Mouse (Mus musculus): ENCODE measurements around the gene Bloc1s4. TPM values are rescaled to one million over a fixed set of nuclear protein-coding genes. Genes with fewer than 3 reads are reported as not detected.
A peak's percentile ranks its signal among the peaks of the same experiment; 100 is the strongest.

The Bloc1s4 gene
- polyA plus RNA-seq, 1 experiment from 2014 or later, result 23.7 TPM

DNA sequence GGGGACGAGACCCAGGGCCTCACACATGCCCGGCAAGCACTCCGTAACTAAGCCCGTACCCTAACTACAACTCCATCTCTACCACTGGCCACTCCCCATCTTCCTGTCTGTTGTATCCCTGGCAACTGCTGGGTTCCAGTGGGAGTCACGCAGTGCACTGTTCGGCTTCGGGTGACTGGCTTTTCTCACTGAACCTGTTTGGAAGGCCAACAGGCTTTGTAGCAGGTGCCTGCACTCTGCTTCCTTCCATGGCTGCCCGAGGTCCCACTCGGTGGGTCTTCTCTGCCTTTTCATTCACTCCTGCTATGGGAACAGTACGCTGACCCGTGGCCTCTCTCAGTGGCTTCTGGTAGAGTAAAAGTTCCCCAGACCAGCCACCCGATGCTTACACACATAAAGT, 22.6 kb downstream of the Bloc1s4 start:
- no peak for ATAC-seq

DNA sequence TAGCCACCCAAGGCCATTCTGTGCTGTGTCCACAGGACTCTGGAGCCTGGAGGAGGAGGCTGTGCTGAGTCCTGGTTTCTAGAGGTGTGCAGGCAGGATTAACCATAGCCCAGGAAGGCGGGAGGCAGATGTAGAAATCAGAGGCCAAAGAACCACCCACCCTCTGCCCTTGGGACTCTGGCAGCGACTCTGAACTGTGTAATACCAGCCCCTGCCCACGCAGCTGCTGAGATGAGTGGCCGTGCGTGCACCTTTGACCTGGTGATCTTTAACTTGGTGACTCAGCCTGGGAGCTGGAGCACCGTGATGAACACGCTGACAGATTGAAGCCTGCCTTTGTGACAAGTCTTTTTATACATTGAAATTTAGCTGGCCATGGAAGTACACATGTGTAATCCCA, 24.2 kb downstream of the Bloc1s4 start:
- Histone ChIP-seq H3K27me3 (replicated peaks) (peaks cover 20% of the 10 kb centered on the region), H3K4me3 (no peak overlapping the region), H3K27ac (peak overlapping the region; percentile 70), H3K4me2 (no peak overlapping the region), H3K4me1 (peaks cover 85% of the 10 kb centered on the region), H3K36me3 (no peaks in the 10 kb centered on the region), H3K9ac (no peak overlapping the region), H3K9me3 (replicated peaks) (no peaks in the 10 kb centered on the region)
- 68% methylated on average over 7 of the region's 7 CpGs for WGBS (ENCODE audit: insufficient replicate concordance)
- ATAC-seq, result no peak

More for the DNA sequence above, 22.6 kb downstream of the Bloc1s4 start:
- Histone ChIP-seq H3K9ac (no peak overlapping the region), H3K27me3 (replicated peaks) (peaks cover 24% of the 10 kb centered on the region), H3K4me1 (peaks cover 76% of the 10 kb centered on the region), H3K4me2 (peak overlapping the region; percentile 31), H3K9me3 (replicated peaks) (no peaks in the 10 kb centered on the region), H3K36me3 (no peaks in the 10 kb centered on the region), H3K4me3 (no peak overlapping the region), H3K27ac (peak overlapping the region; percentile 73)
- WGBS (ENCODE audit: insufficient replicate concordance), result 69% methylated on average over 12 of the region's 12 CpGs

DNA sequence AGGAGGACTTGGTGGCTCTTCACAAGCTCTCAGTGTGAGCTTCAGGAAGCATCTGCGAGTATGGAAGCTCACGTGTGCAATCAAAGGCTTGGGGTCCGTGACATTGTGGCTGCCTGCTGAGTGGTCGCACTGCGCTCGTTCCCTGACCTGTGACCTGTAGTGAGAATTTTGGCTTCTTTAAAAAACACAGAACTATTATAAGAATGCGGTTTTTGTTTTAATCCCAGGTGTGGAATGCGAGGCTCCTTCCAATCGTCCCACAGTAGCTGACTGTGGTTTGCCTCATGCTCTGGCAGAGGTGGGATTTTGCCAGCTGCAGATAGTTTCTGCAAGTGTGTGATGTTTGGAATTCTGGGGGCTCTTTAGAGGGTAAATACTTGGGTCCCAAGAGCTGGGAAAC, 25.1 kb downstream of the Bloc1s4 start:
- H3K4me2 ChIP-seq, result no peak overlapping the region; the same call in 1 of the 2 replicates
- H3K36me3 ChIP-seq, result no peaks in the 10 kb centered on the region
- H3K27me3 ChIP-seq (replicated peaks), result peaks cover 19% of the 10 kb centered on the region
- no peaks in the 10 kb centered on the region for H3K9me3 ChIP-seq (replicated peaks)
- no peak overlapping the region for H3K9ac ChIP-seq
- no peak for ATAC-seq
- H3K4me3 ChIP-seq, result no peak overlapping the region
- WGBS (ENCODE audit: insufficient replicate concordance), result 77% methylated on average over 9 of the region's 9 CpGs
- H3K27ac ChIP-seq, result peak overlapping the region; percentile 98; the same call in 1 of the 2 replicates
- H3K4me1 ChIP-seq, result peaks cover 83% of the 10 kb centered on the region

DNA sequence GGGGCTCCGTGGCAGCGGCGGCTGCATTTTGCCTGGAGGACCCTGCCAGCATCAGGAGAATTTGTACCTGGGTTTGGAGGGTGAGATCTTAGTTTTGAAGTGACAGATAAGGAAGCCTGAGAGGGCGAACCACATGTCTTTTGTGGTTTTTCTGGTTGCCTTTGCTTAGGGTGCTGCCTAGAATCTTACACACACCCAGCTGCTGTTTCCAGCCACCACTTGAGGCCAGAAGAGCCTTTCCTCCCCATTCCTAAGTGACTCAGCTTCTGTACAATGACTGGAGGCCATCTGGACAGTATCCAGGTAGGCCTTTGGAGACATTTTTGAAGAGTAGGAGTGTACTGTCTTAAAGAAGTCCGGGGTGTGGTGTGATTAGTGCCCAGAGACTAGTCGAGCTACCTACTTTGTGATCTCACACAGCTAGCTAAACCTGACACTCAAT, 26.0 kb downstream of the Bloc1s4 start:
- peak overlapping the region; percentile 67 for H3K4me2 ChIP-seq
- 25% methylated on average over 6 of the region's 6 CpGs for WGBS (ENCODE audit: insufficient replicate concordance)
- H3K27me3 ChIP-seq (replicated peaks), result peaks cover 27% of the 10 kb centered on the region
- peak overlapping the region; percentile 98 for H3K27ac ChIP-seq
- peak; percentile 41 for ATAC-seq
- no peak overlapping the region for H3K4me3 ChIP-seq
- peaks cover 84% of the 10 kb centered on the region for H3K4me1 ChIP-seq
- peak overlapping the region; percentile 68 for H3K9ac ChIP-seq
- no peaks in the 10 kb centered on the region for H3K9me3 ChIP-seq (replicated peaks)
- H3K36me3 ChIP-seq, result no peaks in the 10 kb centered on the region

DNA sequence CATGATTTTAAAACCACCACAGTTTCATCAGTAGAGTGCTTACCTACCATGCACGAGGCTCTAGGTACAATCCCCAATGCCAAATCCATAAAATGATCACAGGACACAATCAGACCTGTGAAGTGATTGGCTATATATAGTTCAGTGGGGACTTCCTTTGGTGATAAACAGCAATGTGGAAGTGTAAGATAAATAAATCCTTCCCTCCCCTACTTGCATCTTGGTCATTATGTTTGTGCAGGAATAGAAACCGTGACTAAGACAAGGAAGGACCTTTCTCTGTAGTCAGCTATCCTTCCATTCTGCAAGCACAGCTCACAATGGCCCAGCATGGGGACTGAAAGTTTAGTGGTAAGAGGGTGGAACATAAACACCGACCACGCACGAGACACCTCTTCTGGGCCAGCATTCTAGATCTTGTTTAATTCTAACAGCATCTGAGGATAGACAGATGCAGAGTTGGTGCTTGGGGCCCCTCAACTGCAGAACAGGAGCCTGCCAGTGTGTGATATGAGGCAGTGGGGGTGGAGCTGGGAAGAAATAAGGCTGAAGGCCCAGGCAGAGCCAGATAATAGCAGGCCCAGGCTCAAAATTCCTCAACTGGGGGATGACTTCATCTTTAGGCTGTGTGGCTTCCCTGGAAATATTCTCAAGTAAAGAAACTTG, 27.6 kb downstream of the Bloc1s4 start:
- H3K4me3 ChIP-seq, result peak overlapping the region; percentile 29
- H3K27me3 ChIP-seq (replicated peaks), result peaks cover 38% of the 10 kb centered on the region
- no peaks in the 10 kb centered on the region for H3K36me3 ChIP-seq
- peak; percentile 94 for ATAC-seq
- H3K9ac ChIP-seq, result peak overlapping the region; percentile 68
- H3K9me3 ChIP-seq (replicated peaks), result no peaks in the 10 kb centered on the region
- H3K27ac ChIP-seq, result peak overlapping the region; percentile 98
- H3K4me2 ChIP-seq, result peak overlapping the region; percentile 67
- 9% methylated on average over 5 of the region's 5 CpGs for WGBS (ENCODE audit: insufficient replicate concordance)
- peaks cover 76% of the 10 kb centered on the region for H3K4me1 ChIP-seq

DNA sequence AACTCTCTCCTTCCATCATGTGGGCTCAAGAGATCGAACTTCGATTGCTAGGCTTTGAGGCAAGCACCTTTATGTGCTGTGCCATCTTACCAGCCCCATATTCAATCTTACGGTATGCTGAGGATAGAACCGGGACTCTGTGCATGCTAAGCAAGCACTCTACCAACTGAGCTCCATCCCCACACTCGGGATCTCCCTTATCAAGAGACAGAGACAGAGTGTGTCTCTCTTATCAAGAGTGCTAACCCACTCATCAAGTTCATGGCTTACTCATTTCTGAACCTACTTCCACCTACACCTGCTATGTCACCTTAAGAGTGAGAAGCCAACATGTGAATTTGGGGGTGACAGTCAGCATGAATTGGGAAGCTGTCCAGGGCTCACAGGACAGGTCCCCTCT, 28.2 kb downstream of the Bloc1s4 start:
- 52% methylated on average over 5 of the region's 5 CpGs for WGBS (ENCODE audit: insufficient replicate concordance)
- peak overlapping the region; percentile 64 for H3K9ac ChIP-seq
- peak overlapping the region; percentile 67 for H3K4me2 ChIP-seq
- H3K4me1 ChIP-seq, result peaks cover 74% of the 10 kb centered on the region
- H3K4me3 ChIP-seq, result peak overlapping the region; percentile 29
- peaks cover 41% of the 10 kb centered on the region for H3K27me3 ChIP-seq (replicated peaks)
- H3K36me3 ChIP-seq, result no peaks in the 10 kb centered on the region
- no peaks in the 10 kb centered on the region for H3K9me3 ChIP-seq (replicated peaks)
- peak; percentile 53 for ATAC-seq
- peak overlapping the region; percentile 98 for H3K27ac ChIP-seq

DNA sequence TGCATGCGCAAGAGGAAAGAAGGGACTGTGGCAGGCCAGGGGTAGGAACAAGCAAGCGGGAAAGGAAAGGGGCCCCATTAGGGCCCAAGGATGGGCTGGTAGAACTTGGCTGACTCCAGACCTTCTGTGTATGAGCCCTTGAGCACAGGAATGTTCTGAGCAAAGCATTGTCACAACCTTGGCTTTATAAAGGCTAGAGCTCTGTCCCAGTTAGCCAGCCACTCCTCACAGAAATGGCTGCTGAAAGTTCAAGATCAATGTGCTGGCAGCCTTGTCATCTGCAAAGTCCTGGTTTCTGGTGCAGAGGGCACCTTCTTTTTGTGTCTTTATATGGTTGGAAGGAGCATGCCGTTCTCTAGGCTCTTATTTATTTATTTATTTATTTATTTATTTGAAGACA, 28.8 kb downstream of the Bloc1s4 start:
- Histone ChIP-seq H3K36me3 (no peaks in the 10 kb centered on the region), H3K9me3 (replicated peaks) (no peaks in the 10 kb centered on the region), H3K4me3 (no peak overlapping the region), H3K27me3 (replicated peaks) (peaks cover 41% of the 10 kb centered on the region), H3K4me1 (peaks cover 80% of the 10 kb centered on the region), H3K9ac (peak overlapping the region; percentile 64), H3K27ac (peak overlapping the region; percentile 98), H3K4me2 (peak overlapping the region; percentile 67)
- 78% methylated on average over 3 of the region's 3 CpGs for whole genome bisulfite sequencing (ENCODE audit: insufficient replicate concordance)
- no peak for ATAC-seq

DNA sequence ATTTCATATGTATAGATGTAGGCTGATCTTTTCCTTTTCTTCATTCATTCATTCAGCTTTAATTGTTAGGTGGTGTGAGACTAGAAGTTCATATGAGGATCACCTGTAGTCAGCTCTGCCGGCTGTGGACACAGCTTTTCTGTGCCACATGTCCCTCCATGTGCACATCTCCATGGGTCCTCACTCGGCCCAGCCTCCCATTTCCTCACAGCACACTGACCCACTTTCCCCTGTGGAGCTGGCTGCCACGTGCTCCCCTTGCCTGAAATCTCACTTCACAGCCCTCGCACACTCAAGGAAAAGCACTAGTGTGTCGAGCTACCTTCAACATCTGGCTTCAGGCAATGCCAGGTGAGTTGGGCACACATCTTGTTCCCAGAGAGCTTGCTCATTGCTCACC, 29.3 kb downstream of the Bloc1s4 start:
- Histone ChIP-seq H3K9me3 (replicated peaks) (no peaks in the 10 kb centered on the region), H3K4me2 (peak overlapping the region; percentile 67), H3K9ac (peak overlapping the region; percentile 64), H3K27ac (peak overlapping the region; percentile 98), H3K4me1 (peaks cover 82% of the 10 kb centered on the region), H3K36me3 (no peaks in the 10 kb centered on the region), H3K27me3 (replicated peaks) (peaks cover 38% of the 10 kb centered on the region), H3K4me3 (no peak overlapping the region)
- no peak for ATAC-seq
- WGBS (ENCODE audit: insufficient replicate concordance), result 72% methylated on average over 5 of the region's 5 CpGs

DNA sequence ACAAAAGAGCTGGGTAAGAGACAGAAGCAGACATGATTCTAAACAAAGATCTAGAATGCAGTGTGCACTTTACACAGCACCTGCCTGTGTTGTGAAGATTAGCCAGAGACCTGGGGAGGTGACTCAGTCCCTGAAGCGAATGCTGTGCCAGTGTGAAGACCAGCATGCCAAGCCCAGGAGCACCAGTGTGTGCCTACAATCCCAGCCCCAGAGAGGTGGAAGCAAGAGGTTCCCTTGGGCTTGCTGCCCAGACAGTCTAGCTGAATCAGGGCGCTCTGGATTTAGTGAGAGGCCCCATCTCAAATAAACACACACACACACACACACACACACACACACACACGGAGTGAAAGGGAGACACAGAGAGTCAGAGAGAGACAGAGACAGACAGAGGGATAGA, 30.6 kb downstream of the Bloc1s4 start:
- ATAC-seq, result no peak
- no peaks in the 10 kb centered on the region for H3K9me3 ChIP-seq (replicated peaks)
- no peaks in the 10 kb centered on the region for H3K36me3 ChIP-seq
- H3K4me3 ChIP-seq, result no peak overlapping the region
- no peak overlapping the region for H3K27ac ChIP-seq
- peaks cover 82% of the 10 kb centered on the region for H3K4me1 ChIP-seq
- 60% methylated on average over 3 of the region's 3 CpGs for WGBS (ENCODE audit: insufficient replicate concordance)
- no peak overlapping the region for H3K4me2 ChIP-seq
- H3K27me3 ChIP-seq (replicated peaks), result peaks cover 34% of the 10 kb centered on the region
- H3K9ac ChIP-seq, result no peak overlapping the region

DNA sequence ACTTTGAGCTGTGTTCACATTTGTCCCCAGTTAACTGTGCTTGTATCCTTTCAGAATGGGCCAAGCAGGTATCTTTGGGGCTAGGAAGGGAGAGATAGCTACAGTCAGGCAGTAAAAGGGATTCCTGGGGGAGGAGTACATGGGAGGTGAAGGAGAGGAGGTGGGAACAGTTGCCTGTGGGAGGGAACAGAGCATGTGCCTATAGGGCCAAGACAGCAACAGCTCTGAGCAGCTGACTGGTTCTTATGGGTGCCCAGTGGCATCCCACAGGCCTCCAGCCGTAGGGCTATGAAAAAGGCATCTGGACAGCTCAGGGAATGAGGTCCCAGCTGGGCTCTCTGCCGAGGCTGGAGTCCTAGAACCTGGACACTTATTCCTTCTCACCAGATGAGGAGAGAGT, 31.6 kb downstream of the Bloc1s4 start:
- H3K4me1 ChIP-seq, result peaks cover 82% of the 10 kb centered on the region
- no peak overlapping the region for H3K4me2 ChIP-seq
- no peak overlapping the region for H3K27ac ChIP-seq
- H3K9ac ChIP-seq, result 0 out of 2 replicates have a peak overlapping the region, but pooled peaks have one; percentile 7
- ATAC-seq, result no peak
- 71% methylated on average over 2 of the region's 2 CpGs for WGBS (ENCODE audit: insufficient replicate concordance)
- H3K36me3 ChIP-seq, result no peaks in the 10 kb centered on the region
- no peak overlapping the region for H3K4me3 ChIP-seq
- no peaks in the 10 kb centered on the region for H3K9me3 ChIP-seq (replicated peaks)
- H3K27me3 ChIP-seq (replicated peaks), result peaks cover 34% of the 10 kb centered on the region

DNA sequence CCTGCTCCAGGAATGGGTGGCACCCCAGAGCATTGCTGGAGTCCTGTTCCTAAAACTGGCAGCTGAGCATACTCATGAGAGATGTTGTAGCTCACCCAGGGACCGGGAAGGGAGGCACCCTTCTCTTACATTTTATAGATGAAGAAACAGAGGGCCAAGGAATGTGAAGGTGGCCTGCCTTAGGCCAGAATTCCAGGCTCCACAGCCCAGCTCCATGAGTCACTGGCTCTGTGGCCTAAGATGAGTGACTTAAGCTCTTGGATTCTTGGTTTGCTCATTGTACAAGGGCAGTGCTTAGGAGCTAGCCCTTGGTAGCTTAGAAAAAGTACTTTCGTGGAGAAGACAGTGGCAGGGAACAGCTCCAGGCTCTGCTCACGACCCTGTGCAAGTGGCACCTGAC, 33.6 kb downstream of the Bloc1s4 start:
- Histone ChIP-seq H3K4me2 (no peak overlapping the region), H3K27me3 (replicated peaks) (peaks cover 42% of the 10 kb centered on the region), H3K9ac (0 out of 2 replicates have a peak overlapping the region, but pooled peaks have one; percentile 2), H3K27ac (peak overlapping the region; percentile 3; the same call in 1 of the 2 replicates), H3K4me3 (no peak overlapping the region), H3K4me1 (peaks cover 71% of the 10 kb centered on the region), H3K36me3 (no peaks in the 10 kb centered on the region), H3K9me3 (replicated peaks) (no peaks in the 10 kb centered on the region)
- WGBS (ENCODE audit: insufficient replicate concordance), result 77% methylated on average over 3 of the region's 3 CpGs
- ATAC-seq, result no peak

DNA sequence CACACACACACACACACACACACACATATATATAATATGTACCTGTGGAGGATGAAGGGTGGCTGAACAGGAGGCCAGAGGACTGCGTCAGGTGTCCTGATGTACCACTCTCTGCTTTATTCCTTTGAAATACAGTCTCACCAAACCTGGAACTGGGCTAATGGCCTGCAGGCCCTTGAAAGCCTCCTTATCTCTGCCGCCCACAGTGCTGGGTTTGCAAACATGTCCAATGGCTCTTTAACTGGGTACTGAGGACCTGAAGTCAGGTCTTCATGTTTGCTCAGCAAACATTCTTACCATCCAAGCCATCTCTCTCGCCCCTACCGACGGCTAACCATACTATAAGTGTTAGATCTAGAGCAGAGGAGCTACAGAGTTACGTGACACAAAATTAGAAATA, 34.8 kb downstream of the Bloc1s4 start:
- no peaks in the 10 kb centered on the region for H3K9me3 ChIP-seq (replicated peaks)
- 72% methylated on average over 6 of the region's 6 CpGs for WGBS (ENCODE audit: insufficient replicate concordance)
- peak overlapping the region; percentile 68 for H3K9ac ChIP-seq
- peak; percentile 61 for ATAC-seq
- H3K4me2 ChIP-seq, result peak overlapping the region; percentile 89
- H3K36me3 ChIP-seq, result no peaks in the 10 kb centered on the region
- peaks cover 59% of the 10 kb centered on the region for H3K4me1 ChIP-seq
- H3K4me3 ChIP-seq, result peak overlapping the region; percentile 61
- H3K27me3 ChIP-seq (replicated peaks), result peaks cover 41% of the 10 kb centered on the region
- H3K27ac ChIP-seq, result peak overlapping the region; percentile 89

Measured in liver, embryonic 12.5 days (tissue).